Comparison of ENCODE assay signal across 14 mouse cellular contexts in genomic region chr19:50052910-50053309, GRCm38 (mm10).
"Had no signal": no experiment of that assay in that cellular context is flagged by ENCODE, and none has a peak within 500 bp of the region (broad histone marks: within the 10 kb centered on the region; RNA-seq: fewer than 3 reads in every experiment).

No protein-coding gene starts in this region.

- H3K27me3 ChIP-seq: embryonic facial prominence, embryonic 12.5 days; embryonic facial prominence, embryonic 13.5 days; embryonic facial prominence, embryonic 15.5 days; forebrain, embryonic 12.5 days; forebrain, embryonic 13.5 days; forebrain, embryonic 15.5 days had no signal

- H3K4me3 ChIP-seq: embryonic facial prominence, embryonic 10.5 days; embryonic facial prominence, embryonic 12.5 days; embryonic facial prominence, embryonic 13.5 days; embryonic facial prominence, embryonic 15.5 days; erythroblast, embryonic 14.5 days; forebrain, embryonic 10.5 days; forebrain, embryonic 12.5 days; forebrain, embryonic 13.5 days; forebrain, embryonic 15.5 days; gastrocnemius, adult 2 months; heart, adult 2 months had no signal

- ATAC-seq: forebrain, embryonic 13.5 days; forebrain, embryonic 14.5 days; forebrain, embryonic 15.5 days; forebrain, embryonic 16.5 days; forebrain, postnatal 0 days had no signal

- H3K4me2 ChIP-seq: embryonic facial prominence, embryonic 12.5 days; embryonic facial prominence, embryonic 13.5 days; embryonic facial prominence, embryonic 15.5 days; forebrain, embryonic 12.5 days; forebrain, embryonic 13.5 days; forebrain, embryonic 15.5 days had no signal

- H3K36me3 ChIP-seq: embryonic facial prominence, embryonic 10.5 days; embryonic facial prominence, embryonic 12.5 days; embryonic facial prominence, embryonic 13.5 days; embryonic facial prominence, embryonic 15.5 days; forebrain, embryonic 10.5 days; forebrain, embryonic 12.5 days; forebrain, embryonic 15.5 days had no signal

- H3K9ac ChIP-seq: embryonic facial prominence, embryonic 12.5 days; embryonic facial prominence, embryonic 13.5 days; embryonic facial prominence, embryonic 15.5 days; forebrain, embryonic 12.5 days; forebrain, embryonic 13.5 days; forebrain, embryonic 15.5 days; forebrain, postnatal 0 days had no signal

- H3K9me3 ChIP-seq: embryonic facial prominence, embryonic 10.5 days; embryonic facial prominence, embryonic 12.5 days; embryonic facial prominence, embryonic 13.5 days; embryonic facial prominence, embryonic 15.5 days; forebrain, embryonic 10.5 days; forebrain, embryonic 12.5 days; forebrain, embryonic 13.5 days; forebrain, embryonic 15.5 days had no signal

- H3K4me1 ChIP-seq: embryonic facial prominence, embryonic 10.5 days; embryonic facial prominence, embryonic 12.5 days; embryonic facial prominence, embryonic 13.5 days; embryonic facial prominence, embryonic 15.5 days; forebrain, embryonic 10.5 days; forebrain, embryonic 12.5 days; forebrain, embryonic 13.5 days; forebrain, embryonic 15.5 days had no signal

- H3K27ac ChIP-seq: embryonic facial prominence, embryonic 10.5 days; embryonic facial prominence, embryonic 12.5 days; embryonic facial prominence, embryonic 13.5 days; embryonic facial prominence, embryonic 15.5 days; forebrain, embryonic 10.5 days; forebrain, embryonic 12.5 days; forebrain, embryonic 13.5 days; forebrain, embryonic 15.5 days; gastrocnemius, adult 2 months; heart, adult 2 months had no signal
